Mouse (Mus musculus) embryonic fibroblast, embryonic 13.5 days (primary cell): ENCODE data around the gene Wfikkn1.

ENCODE experiments used
- CTCF ChIP-seq: IDR thresholded peaks from 2 replicates; pipeline ENCODE4 v1.5.1; 2011; ENCODE audit warnings: mild to moderate bottlenecking, control low read depth, low read length, moderate library complexity, borderline replicate concordance; ENCODE audit not compliant: insufficient read depth
- POLR2A ChIP-seq: IDR thresholded peaks from 2 replicates; pipeline ENCODE4 v1.6.1; 2011; ENCODE audit warnings: low read depth, mild to moderate bottlenecking, control low read depth, low read length, moderate library complexity

- no peak for TF ChIP-seq CTCF
- TF ChIP-seq POLR2A = no peak; the same call in 1 of the 2 replicates
Measured at GRCm38 (mm10) chr17:25836397-25837075, 44.1 kb downstream of the Wfikkn1 start.
